Mouse (Mus musculus): Measurements from ENCODE around the gene Fbxw4.
A peak's percentile ranks its signal among the peaks of the same experiment; 100 is the strongest.

The Fbxw4 gene

DNA sequence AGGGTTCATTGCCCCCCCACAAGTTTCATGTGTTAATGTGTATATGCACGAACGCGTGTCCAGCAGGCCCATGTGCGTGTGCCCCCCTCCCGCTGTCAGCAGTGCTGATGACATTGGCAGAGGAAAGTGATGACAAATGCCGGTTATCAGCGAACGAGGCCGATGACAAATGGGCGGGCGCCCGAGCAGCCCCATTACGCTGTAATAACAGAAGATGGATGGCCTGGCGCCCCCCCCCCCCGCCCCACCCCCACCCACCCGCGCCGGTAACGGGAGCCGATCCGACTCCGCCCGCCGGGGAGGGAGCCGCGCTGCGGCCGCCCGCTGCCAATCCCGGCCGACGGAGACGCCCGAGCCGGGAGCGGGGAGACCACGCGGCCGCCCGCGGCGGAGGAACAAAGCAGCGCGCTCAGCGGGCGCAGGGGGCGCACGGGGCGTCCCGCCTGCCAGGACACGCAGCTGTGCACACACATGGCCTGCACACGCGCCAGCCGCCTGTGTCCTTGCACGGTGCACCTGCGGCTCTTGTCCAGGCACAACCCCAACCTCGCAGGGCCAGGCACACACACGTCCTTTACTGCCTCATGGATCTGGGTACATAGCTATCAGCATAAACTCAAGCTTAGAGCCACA is 118.6 kb downstream of the Fbxw4 start:
- peak in 1 of 2 experiments; percentile 63 for DNase-seq (ENCODE audit: low spot score in 2 of 2)

DNA sequence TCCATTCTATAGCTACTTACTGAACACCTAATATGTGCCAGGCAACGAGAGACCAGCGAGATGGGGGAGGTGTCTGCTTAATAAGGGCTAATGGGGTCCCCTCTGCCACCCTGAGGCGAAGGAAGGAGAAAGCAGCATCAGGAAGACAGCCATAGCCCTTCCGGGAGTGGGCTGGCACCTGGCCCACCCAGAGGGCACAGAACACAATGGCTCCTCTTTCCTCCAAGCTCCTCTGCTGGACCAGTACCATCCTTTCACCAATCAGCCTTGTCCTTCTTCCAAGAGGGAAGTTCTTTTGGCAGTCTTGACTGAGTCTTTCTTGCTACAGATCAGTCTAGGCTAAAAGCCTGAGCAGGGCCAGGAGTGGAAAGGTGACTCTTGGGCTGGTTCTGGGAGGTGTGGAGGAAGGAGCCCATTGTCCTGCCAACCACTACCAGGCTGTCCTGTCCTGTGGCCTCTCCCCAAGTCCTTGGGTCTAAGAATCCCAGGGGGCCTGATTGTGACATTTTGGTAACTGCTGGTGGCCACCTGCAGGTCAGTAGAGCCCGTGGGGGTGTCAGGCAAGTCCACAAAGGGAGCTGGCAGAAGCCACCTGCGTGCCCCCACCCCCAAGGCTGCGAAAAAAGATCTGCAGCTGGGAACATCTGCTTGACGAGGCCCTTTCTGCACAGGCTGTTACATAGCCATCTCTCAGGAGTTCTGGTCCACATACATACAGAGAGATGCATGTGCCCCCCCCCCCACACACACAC is 119.3 kb downstream of the Fbxw4 start:
- DNase-seq (ENCODE audit: low spot score in 2 of 2) = peak in 1 of 2 experiments; percentile 39

DNA sequence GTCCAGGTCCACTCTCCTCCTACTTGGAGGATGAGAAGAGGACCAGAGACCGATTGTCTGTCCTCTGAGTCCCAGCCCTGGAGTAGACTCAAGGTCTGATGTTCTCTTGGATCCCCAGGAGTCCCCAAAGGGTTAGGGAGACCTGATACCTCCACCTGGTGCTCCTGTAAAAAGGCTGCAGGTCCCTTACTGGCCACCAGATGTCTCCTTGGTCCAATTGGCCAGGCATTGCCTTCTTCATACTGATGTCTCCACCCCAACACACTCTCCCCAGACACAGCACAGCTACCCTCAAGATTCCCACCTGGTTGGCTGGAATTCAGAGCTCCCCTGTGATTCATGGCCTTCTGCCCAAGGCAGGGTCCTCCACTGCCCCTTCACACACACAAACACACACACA is 122.6 kb downstream of the Fbxw4 start:
- peak in 1 of 2 experiments; percentile 46 for DNase-seq (ENCODE audit: low spot score in 2 of 2)

DNA sequence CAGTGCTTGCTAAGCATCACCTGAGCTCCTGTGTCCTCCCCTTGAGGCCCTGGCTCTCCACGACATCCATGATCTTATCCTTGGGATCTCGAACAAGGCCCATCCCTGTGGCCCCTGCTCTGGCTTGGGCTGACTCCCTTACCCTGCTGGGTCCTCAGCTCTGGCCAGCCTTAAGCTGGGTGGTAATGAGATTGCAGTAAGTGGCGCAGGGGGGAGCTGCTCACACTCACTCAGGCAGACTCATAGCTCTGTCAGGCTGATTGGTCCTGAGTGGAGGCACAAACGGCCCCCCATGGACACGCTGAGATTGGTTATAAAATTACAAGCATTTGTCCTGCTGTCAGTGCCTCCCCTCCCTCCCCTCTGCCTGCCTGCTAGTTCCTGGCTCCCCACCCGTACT is 124.2 kb downstream of the Fbxw4 start:
- no peak for DNase-seq (ENCODE audit: low spot score in 2 of 2)

DNA sequence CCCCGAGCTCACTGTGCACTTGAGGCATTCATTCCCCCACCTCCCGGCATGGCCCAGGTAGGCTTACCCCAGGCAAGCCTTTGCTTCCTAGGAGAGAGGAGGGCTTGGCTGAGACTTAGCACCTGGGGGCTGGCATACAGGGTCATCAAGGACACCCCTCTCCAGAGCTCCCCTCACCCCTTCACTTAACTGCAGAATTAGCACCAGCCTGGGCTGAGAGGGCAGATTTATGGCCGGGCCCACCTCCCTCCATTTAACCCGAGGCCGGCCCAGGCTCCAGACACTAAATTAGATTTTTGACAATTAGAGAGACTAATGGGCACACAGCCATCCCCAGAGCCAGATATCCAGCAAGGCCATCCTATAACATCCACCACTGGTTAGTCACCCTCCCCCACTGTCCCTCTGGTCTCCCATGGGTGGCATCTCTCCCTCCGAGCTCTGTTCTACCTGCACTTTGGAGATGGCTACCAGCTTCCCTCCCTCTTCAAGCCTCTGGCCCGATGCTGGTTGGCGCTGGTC is 124.8 kb downstream of the Fbxw4 start:
- DNase-seq (ENCODE audit: low spot score in 2 of 2) = no peak

DNA sequence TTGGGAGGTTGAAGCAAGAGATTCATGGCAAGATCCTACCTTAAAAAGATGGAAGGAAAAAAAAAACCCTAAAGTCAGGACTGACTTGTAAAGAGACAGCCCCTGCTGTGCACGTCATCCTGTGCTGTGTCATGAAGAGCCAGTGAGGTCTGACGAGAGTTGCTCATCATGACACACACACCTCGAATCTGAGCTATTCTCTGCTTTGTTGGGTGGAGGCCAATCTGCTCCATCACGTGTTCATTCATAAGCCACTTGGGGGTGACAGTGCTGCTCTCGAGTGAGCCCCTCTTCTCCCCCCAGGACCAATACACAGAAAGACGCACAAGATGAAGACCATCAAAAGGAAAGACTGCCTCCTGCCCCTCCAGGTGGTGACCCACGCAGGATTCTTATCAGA is 126.5 kb downstream of the Fbxw4 start:
- no peak for DNase-seq (ENCODE audit: low spot score in 2 of 2)

DNA sequence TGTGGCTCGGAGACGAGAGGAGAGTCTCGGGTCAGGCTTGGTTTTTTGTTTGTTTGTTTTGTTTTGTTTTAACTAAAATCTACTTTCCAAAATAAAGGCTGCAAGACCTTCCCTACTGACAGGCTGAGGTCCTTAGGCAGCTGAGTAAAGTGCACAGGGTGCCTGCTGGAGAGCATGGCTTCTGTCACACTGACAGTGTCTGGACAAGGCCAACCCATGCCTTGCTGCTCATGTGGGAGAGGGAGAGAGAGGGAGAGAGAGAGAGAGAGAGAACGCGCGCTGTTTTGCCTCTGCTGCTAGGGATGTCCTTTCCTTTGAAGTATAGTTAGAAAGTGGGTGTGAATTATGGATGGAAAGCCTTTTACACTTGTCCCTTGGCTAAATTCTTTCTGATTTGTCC is 128.6 kb downstream of the Fbxw4 start:
- DNase-seq (ENCODE audit: low spot score in 2 of 2) = no peak

DNA sequence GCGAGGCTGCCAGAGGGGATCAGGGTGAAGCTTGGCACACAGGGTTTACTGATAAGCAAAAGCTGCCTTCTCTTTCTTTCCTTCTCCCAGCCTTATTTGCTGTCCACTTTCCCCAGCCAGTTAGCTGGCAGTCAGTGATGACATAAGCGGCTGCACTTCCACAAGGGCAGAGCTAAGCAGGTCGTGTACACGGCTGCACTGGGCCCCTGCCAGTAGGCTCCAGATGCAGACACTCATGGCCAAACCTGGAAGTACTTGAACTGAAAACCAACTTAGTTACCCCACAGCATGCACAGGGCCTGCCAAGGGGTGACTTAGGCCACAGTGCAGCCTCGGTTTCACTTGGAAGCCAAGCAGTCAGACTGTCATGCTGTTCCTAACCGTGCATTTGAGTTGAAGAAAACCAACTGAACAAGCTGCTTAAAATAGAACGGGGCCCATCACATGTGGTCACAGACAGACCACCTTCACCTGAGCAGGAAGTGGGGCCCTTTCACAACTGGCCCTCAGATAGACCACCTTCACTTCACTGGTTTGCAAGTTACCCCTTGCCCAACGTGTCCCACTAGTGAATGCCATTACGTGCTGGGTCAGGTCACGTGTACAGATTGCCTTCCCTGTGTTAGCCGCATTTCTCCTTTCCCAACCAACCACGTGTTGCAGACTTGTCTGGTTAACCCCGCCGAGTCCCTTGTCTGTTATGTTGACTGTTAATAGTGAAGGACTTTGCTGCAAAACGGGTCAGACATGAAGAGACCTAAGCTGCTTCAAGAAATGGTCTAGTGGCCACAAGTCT is 129.7 kb downstream of the Fbxw4 start:
- no peak for DNase-seq (ENCODE audit: low spot score in 2 of 2)

DNA sequence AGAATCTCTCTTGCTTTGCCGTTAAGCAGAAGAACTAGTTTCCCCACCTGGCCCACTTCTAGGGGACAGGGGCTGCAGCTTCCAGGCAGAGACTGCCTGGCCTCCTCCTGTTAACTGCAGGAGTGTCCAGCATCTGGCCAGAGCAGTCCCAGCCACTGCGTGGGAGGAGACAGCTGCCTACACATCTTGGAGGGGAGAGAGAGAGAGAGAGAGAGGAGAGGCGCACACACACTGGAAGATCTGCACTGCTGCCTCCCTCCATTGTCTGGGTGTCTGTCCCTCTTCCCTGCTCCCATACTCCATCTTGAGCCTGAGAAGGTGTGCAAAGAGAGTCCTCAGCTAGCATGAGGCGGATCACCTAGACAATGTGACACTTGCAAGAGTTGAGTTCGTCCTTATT is 130.8 kb downstream of the Fbxw4 start:
- DNase-seq (ENCODE audit: low spot score in 2 of 2) = no peak
